Mouse (Mus musculus): ENCODE results near the gene P4ha3. TPM values are rescaled to one million over a fixed set of nuclear protein-coding genes. Genes with fewer than 3 reads are reported as not detected.

Gene P4ha3
- polyA plus RNA-seq, 1 experiment, result 0.41 TPM

- Histone ChIP-seq H3K27me3 (ENCODE audit: control insufficient read depth, insufficient read depth, low read length) (no peaks in the 10 kb centered on the region; the same call in 1 of the 2 replicates), H3K4me3 (ENCODE audit: low read depth, low read length) (no peak overlapping the region), H3K4me1 (ENCODE audit: control insufficient read depth, insufficient read depth, insufficient read length, low read length) (no peaks in the 10 kb centered on the region), H3K27ac (ENCODE audit: insufficient read depth, low read depth, low read length) (no peak overlapping the region), H3K36me3 (ENCODE audit: control insufficient read depth, insufficient read depth, low read length) (no peaks in the 10 kb centered on the region)
- WGBS, result 41% methylated on average over 4 of the region's 4 CpGs
- TF ChIP-seq POLR2A (IDR thresholded peaks at IDR 0.05; ENCODE audit: low read depth, low read length), result no peak
- no peak for TF ChIP-seq CTCF (IDR thresholded peaks at IDR 0.05; ENCODE audit: extremely low read depth, insufficient read length, insufficient replicate concordance, low read depth, low read length)
Measured at GRCm38 (mm10) chr7:100302316-100302715, 17.0 kb downstream of the P4ha3 start.

GRCm38 (mm10) chr7:100305894-100306293, 20.6 kb downstream of the P4ha3 start:
- no peak overlapping the region for H3K27ac ChIP-seq (ENCODE audit: insufficient read depth, low read depth, low read length)
- H3K36me3 ChIP-seq (ENCODE audit: control insufficient read depth, insufficient read depth, low read length), result no peaks in the 10 kb centered on the region
- TF ChIP-seq CTCF (IDR thresholded peaks at IDR 0.05; ENCODE audit: extremely low read depth, insufficient read length, insufficient replicate concordance, low read depth, low read length) (no peak), POLR2A (IDR thresholded peaks at IDR 0.05; ENCODE audit: low read depth, low read length) (no peak)
- no peak overlapping the region for H3K4me3 ChIP-seq (ENCODE audit: low read depth, low read length)
- WGBS, result 91% methylated on average over 9 of the region's 9 CpGs
- peaks cover 6% of the 10 kb centered on the region; the same call in 1 of the 2 replicates for H3K27me3 ChIP-seq (ENCODE audit: control insufficient read depth, insufficient read depth, low read length)
- H3K4me1 ChIP-seq (ENCODE audit: control insufficient read depth, insufficient read depth, insufficient read length, low read length), result no peaks in the 10 kb centered on the region

- 0 out of 2 replicates have a peak, but pooled peaks cover 6% of the 10 kb centered on the region for H3K27me3 ChIP-seq (ENCODE audit: control insufficient read depth, insufficient read depth, low read length)
- no peaks in the 10 kb centered on the region for H3K4me1 ChIP-seq (ENCODE audit: control insufficient read depth, insufficient read depth, insufficient read length, low read length)
- no peaks in the 10 kb centered on the region for H3K36me3 ChIP-seq (ENCODE audit: control insufficient read depth, insufficient read depth, low read length)
- no peak overlapping the region for H3K4me3 ChIP-seq (ENCODE audit: low read depth, low read length)
- TF ChIP-seq POLR2A (IDR thresholded peaks at IDR 0.05; ENCODE audit: low read depth, low read length) (no peak), CTCF (IDR thresholded peaks at IDR 0.05; ENCODE audit: extremely low read depth, insufficient read length, insufficient replicate concordance, low read depth, low read length) (no peak)
- 84% methylated on average over 6 of the region's 6 CpGs for WGBS
- H3K27ac ChIP-seq (ENCODE audit: insufficient read depth, low read depth, low read length), result no peak overlapping the region
Measured at GRCm38 (mm10) chr7:100307872-100308653, 22.7 kb downstream of the P4ha3 start.

- TF ChIP-seq CTCF (IDR thresholded peaks at IDR 0.05; ENCODE audit: extremely low read depth, insufficient read length, insufficient replicate concordance, low read depth, low read length), result no peak
- TF ChIP-seq POLR2A (IDR thresholded peaks at IDR 0.05; ENCODE audit: low read depth, low read length), result no peak
- Histone ChIP-seq H3K27ac (ENCODE audit: insufficient read depth, low read depth, low read length) (no peak overlapping the region), H3K27me3 (ENCODE audit: control insufficient read depth, insufficient read depth, low read length) (0 out of 2 replicates have a peak, but pooled peaks cover 6% of the 10 kb centered on the region), H3K36me3 (ENCODE audit: control insufficient read depth, insufficient read depth, low read length) (no peaks in the 10 kb centered on the region), H3K4me1 (ENCODE audit: control insufficient read depth, insufficient read depth, insufficient read length, low read length) (no peaks in the 10 kb centered on the region), H3K4me3 (ENCODE audit: low read depth, low read length) (no peak overlapping the region)
- 74% methylated on average over 1 of the region's 1 CpGs for WGBS
Measured at GRCm38 (mm10) chr7:100309216-100309615, 23.9 kb downstream of the P4ha3 start.

GRCm38 (mm10) chr7:100309679-100310078, 24.4 kb downstream of the P4ha3 start:
- 0 out of 2 replicates have a peak, but pooled peaks cover 6% of the 10 kb centered on the region for H3K27me3 ChIP-seq (ENCODE audit: control insufficient read depth, insufficient read depth, low read length)
- no peaks in the 10 kb centered on the region for H3K36me3 ChIP-seq (ENCODE audit: control insufficient read depth, insufficient read depth, low read length)
- H3K4me1 ChIP-seq (ENCODE audit: control insufficient read depth, insufficient read depth, insufficient read length, low read length), result no peaks in the 10 kb centered on the region
- no peak overlapping the region for H3K4me3 ChIP-seq (ENCODE audit: low read depth, low read length)
- no peak overlapping the region for H3K27ac ChIP-seq (ENCODE audit: insufficient read depth, low read depth, low read length)
- WGBS, result 48% methylated on average over 6 of the region's 6 CpGs
- TF ChIP-seq CTCF (IDR thresholded peaks at IDR 0.05; ENCODE audit: extremely low read depth, insufficient read length, insufficient replicate concordance, low read depth, low read length) (no peak), POLR2A (IDR thresholded peaks at IDR 0.05; ENCODE audit: low read depth, low read length) (no peak)

GRCm38 (mm10) chr7:100310290-100310689, 25.0 kb downstream of the P4ha3 start:
- no peak overlapping the region for H3K4me3 ChIP-seq (ENCODE audit: low read depth, low read length)
- WGBS, result 76% methylated on average over 12 of the region's 12 CpGs
- 0 out of 2 replicates have a peak, but pooled peaks cover 6% of the 10 kb centered on the region for H3K27me3 ChIP-seq (ENCODE audit: control insufficient read depth, insufficient read depth, low read length)
- no peaks in the 10 kb centered on the region for H3K36me3 ChIP-seq (ENCODE audit: control insufficient read depth, insufficient read depth, low read length)
- no peaks in the 10 kb centered on the region for H3K4me1 ChIP-seq (ENCODE audit: control insufficient read depth, insufficient read depth, insufficient read length, low read length)
- no peak for TF ChIP-seq CTCF (IDR thresholded peaks at IDR 0.05; ENCODE audit: extremely low read depth, insufficient read length, insufficient replicate concordance, low read depth, low read length)
- TF ChIP-seq POLR2A (IDR thresholded peaks at IDR 0.05; ENCODE audit: low read depth, low read length), result no peak
- no peak overlapping the region for H3K27ac ChIP-seq (ENCODE audit: insufficient read depth, low read depth, low read length)

GRCm38 (mm10) chr7:100312716-100313115, 27.4 kb downstream of the P4ha3 start:
- H3K36me3 ChIP-seq (ENCODE audit: control insufficient read depth, insufficient read depth, low read length), result no peaks in the 10 kb centered on the region
- no peak overlapping the region for H3K27ac ChIP-seq (ENCODE audit: insufficient read depth, low read depth, low read length)
- H3K4me1 ChIP-seq (ENCODE audit: control insufficient read depth, insufficient read depth, insufficient read length, low read length), result no peaks in the 10 kb centered on the region
- WGBS, result 89% methylated on average over 4 of the region's 4 CpGs
- H3K4me3 ChIP-seq (ENCODE audit: low read depth, low read length), result no peak overlapping the region
- TF ChIP-seq POLR2A (IDR thresholded peaks at IDR 0.05; ENCODE audit: low read depth, low read length) (no peak), CTCF (IDR thresholded peaks at IDR 0.05; ENCODE audit: extremely low read depth, insufficient read length, insufficient replicate concordance, low read depth, low read length) (no peak)
- 0 out of 2 replicates have a peak, but pooled peaks cover 5% of the 10 kb centered on the region for H3K27me3 ChIP-seq (ENCODE audit: control insufficient read depth, insufficient read depth, low read length)

All from small intestine, adult 2 months (tissue).